Mouse (Mus musculus) stomach, embryonic 16.5 days (tissue): ENCODE measurements at regions not wholly inside any gene's neighbourhood (a gene's known extent, or its start where the extent isn't known, plus 50 kb on each side); places are given as distances from the start of the nearest gene placed in this dataset.

Experiments used
- ATAC-seq: fragments of 200-750 bp; cut with Nextera tagmentation; 2 replicates; pipeline ENCODE4 v1.8.0; 2017; ENCODE audit warnings: moderate number of reproducible peaks, moderate TSS enrichment; ENCODE audit not compliant: insufficient read depth, low FRiP score
- H3K27ac ChIP-seq: fragments of 300-500 bp; sonication (generic); 2 replicates; pipeline ENCODE4 v1.5.1; 2014; ENCODE audit warnings: low read length
- H3K27me3 ChIP-seq: fragments of 300-500 bp; sonication (generic); 2 replicates; pipeline ENCODE4 v1.6.1; 2014; ENCODE audit warnings: low read length, control low read depth, mixed read lengths; ENCODE audit not compliant: control insufficient read depth, insufficient read depth
- H3K36me3 ChIP-seq: fragments of 300-500 bp; sonication (generic); 2 replicates; pipeline ENCODE4 v1.6.1; 2014; ENCODE audit warnings: low read length; ENCODE audit not compliant: control insufficient read depth, insufficient read depth
- H3K4me1 ChIP-seq: fragments of 300-500 bp; sonication (generic); 2 replicates; pipeline ENCODE4 v1.6.1; 2014; ENCODE audit warnings: low read length, control low read depth, mixed read lengths; ENCODE audit not compliant: control insufficient read depth, insufficient read depth
- H3K4me2 ChIP-seq: fragments of 300-500 bp; sonication (generic); 2 replicates; pipeline ENCODE4 v1.6.1; 2014; ENCODE audit warnings: low read depth, low read length, mixed read lengths
- H3K4me3 ChIP-seq: fragments of 300-500 bp; sonication (generic); replicated peaks from 2 replicates; pipeline ENCODE4 v1.5.1; 2014; ENCODE audit warnings: mild to moderate bottlenecking, low read length
- H3K9ac ChIP-seq: fragments of 300-500 bp; sonication (generic); 2 replicates; pipeline ENCODE4 v1.6.1; 2014; ENCODE audit warnings: low read length
- H3K9me3 ChIP-seq: fragments of 300-500 bp; sonication (generic); replicated peaks from 2 replicates; pipeline ENCODE4 v1.6.1; 2016; ENCODE audit warnings: low read length, control low read depth; ENCODE audit not compliant: control insufficient read depth
- whole genome bisulfite sequencing: fragments of 180-500 bp; shearing (Covaris S2); extraction: QIAGEN DNeasy Blood & Tissue Kit; methylation state at CpG from one replicate; pipeline ENCODE4 v1.1.7; 2014; 5-methylcytosine and 5-hydroxymethylcytosine counted together

GRCm38 (mm10) chrX:51913247-51913646 is 59.3 kb downstream of the 1700080O16Rik start:
- Histone ChIP-seq H3K9ac (no peak overlapping the region), H3K9me3 (no peaks in the 10 kb centered on the region), H3K4me1 (no peaks in the 10 kb centered on the region), H3K4me3 (no peak overlapping the region), H3K4me2 (no peak overlapping the region), H3K36me3 (no peaks in the 10 kb centered on the region), H3K27ac (no peak overlapping the region), H3K27me3 (peaks cover 3% of the 10 kb centered on the region; the same call in 1 of the 2 replicates)
- WGBS: 11% methylated on average over 4 of the region's 4 CpGs
- 0 out of 2 replicates have a peak, but pooled peaks have one; percentile 44 for ATAC-seq

GRCm38 (mm10) chrX:51911566-51911965 is 61.0 kb downstream of the 1700080O16Rik start:
- Histone ChIP-seq H3K9ac (no peak overlapping the region), H3K36me3 (no peaks in the 10 kb centered on the region), H3K27ac (no peak overlapping the region), H3K4me3 (no peak overlapping the region), H3K4me1 (no peaks in the 10 kb centered on the region), H3K9me3 (no peaks in the 10 kb centered on the region), H3K27me3 (peaks cover 3% of the 10 kb centered on the region; the same call in 1 of the 2 replicates), H3K4me2 (no peak overlapping the region)
- 41% methylated on average over 1 of the region's 1 CpGs for WGBS
- no peak for ATAC-seq

GRCm38 (mm10) chrX:51910576-51910975 is 62.0 kb downstream of the 1700080O16Rik start:
- WGBS: 53% methylated on average over 1 of the region's 1 CpGs
- no peak overlapping the region for H3K4me2 ChIP-seq
- no peaks in the 10 kb centered on the region for H3K9me3 ChIP-seq
- ATAC-seq: no peak
- H3K36me3 ChIP-seq: no peaks in the 10 kb centered on the region
- H3K27ac ChIP-seq: no peak overlapping the region
- peaks cover 3% of the 10 kb centered on the region; the same call in 1 of the 2 replicates for H3K27me3 ChIP-seq
- no peak overlapping the region for H3K4me3 ChIP-seq
- no peaks in the 10 kb centered on the region for H3K4me1 ChIP-seq
- no peak overlapping the region for H3K9ac ChIP-seq

DNA sequence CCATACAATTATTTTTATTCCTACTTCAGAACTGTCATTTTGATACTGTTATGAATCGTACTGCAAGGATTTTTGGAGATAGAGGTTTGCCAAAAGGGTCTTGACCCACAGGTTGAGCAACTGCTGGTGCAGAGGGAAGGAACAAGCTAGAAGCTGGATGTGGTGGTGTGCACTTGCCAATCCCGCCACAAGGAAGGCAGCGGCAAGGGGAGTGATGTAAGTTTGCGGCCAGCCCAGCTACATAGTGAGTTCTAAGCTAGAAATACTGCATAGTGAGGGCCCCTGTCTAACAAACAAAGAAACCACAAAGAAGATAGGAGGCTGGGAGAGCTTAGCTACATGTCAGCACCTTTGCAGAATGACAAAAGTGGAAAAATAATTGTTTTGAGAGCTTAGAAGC is 74.1 kb downstream of the 1700080O16Rik start:
- Histone ChIP-seq H3K4me2 (no peak overlapping the region), H3K36me3 (no peaks in the 10 kb centered on the region)
- 84% methylated on average over 4 of the region's 4 CpGs for WGBS

DNA sequence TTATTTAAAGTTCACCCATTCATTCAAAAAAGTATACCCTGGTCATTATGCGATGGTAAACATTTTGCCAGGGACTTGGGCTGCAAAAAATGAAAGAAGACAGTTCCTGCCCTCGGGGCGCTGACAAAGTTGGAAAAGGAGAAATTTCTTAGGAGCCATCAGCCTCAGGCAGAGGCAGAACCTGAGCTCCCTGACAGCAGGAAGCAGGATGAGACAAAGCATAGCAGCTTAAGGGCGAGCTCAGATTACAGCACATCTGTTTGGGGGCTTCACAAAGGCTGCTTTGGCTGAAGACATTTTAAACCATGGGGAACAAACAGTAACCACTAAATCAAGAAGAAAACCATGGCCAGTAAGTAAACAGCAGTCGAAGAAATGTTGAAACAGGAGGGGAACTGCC is 75.5 kb downstream of the 1700080O16Rik start:
- H3K9ac ChIP-seq: no peak overlapping the region
- WGBS: 23% methylated on average over 5 of the region's 5 CpGs
- H3K4me2 ChIP-seq: no peak overlapping the region
- H3K4me3 ChIP-seq: no peak overlapping the region
- H3K27ac ChIP-seq: no peak overlapping the region
- H3K27me3 ChIP-seq: no peaks in the 10 kb centered on the region; the same call in 1 of the 2 replicates
- H3K36me3 ChIP-seq: no peaks in the 10 kb centered on the region
- no peaks in the 10 kb centered on the region for H3K4me1 ChIP-seq
- ATAC-seq: no peak
- no peaks in the 10 kb centered on the region for H3K9me3 ChIP-seq

More for the DNA sequence above, 74.1 kb downstream of the 1700080O16Rik start:
- Histone ChIP-seq H3K9ac (no peak overlapping the region), H3K9me3 (no peaks in the 10 kb centered on the region), H3K27me3 (no peaks in the 10 kb centered on the region; the same call in 1 of the 2 replicates), H3K4me1 (no peaks in the 10 kb centered on the region), H3K4me3 (no peak overlapping the region), H3K27ac (no peak overlapping the region)
- no peak for ATAC-seq

DNA sequence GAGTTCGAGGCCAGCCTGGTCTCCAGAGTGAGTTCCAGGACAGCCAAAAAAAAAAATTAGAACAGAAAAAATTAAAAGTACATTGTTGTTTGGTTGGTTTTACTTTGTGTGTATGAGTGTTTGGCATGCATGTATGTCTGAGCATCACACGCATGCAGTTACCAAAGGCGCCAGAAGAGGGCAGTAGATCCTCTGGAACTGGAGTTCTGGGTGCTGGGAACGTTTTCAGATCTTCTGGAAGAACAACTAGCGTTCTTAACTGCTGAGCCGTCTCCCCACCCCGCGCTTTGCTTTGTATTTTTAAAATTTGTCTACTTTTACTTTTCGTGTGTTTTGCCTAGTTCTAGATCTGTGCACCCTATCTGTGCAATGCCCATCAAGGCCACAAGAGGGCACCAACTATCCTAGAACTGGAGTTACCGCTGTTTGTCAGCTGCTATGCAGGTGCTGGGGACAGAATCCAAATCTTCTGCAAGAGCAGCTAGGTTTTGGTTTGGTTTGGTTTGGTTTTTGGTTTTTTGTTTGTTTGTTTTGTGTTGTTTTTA is 76.9 kb downstream of the 1700080O16Rik start:
- no peak overlapping the region for H3K27ac ChIP-seq
- H3K9me3 ChIP-seq: no peaks in the 10 kb centered on the region
- H3K4me2 ChIP-seq: no peak overlapping the region
- no peak overlapping the region for H3K4me3 ChIP-seq
- H3K27me3 ChIP-seq: no peaks in the 10 kb centered on the region; the same call in 1 of the 2 replicates
- no peaks in the 10 kb centered on the region for H3K36me3 ChIP-seq
- ATAC-seq: no peak
- H3K9ac ChIP-seq: no peak overlapping the region
- H3K4me1 ChIP-seq: no peaks in the 10 kb centered on the region
- WGBS: 76% methylated on average over 10 of the region's 10 CpGs

- no peaks in the 10 kb centered on the region for H3K9me3 ChIP-seq
- no peak overlapping the region for H3K9ac ChIP-seq
- WGBS: 48% methylated on average over 1 of the region's 1 CpGs
- H3K4me2 ChIP-seq: no peak overlapping the region
- H3K4me3 ChIP-seq: no peak overlapping the region
- H3K27me3 ChIP-seq: no peaks in the 10 kb centered on the region
- no peaks in the 10 kb centered on the region for H3K36me3 ChIP-seq
- no peak for ATAC-seq
- no peak overlapping the region for H3K27ac ChIP-seq
- no peaks in the 10 kb centered on the region for H3K4me1 ChIP-seq
Observed at GRCm38 (mm10) chrX:51892716-51893115, 79.9 kb downstream of the 1700080O16Rik start.

GRCm38 (mm10) chrX:51886129-51886528 is 85.1 kb upstream of the Usp26 start:
- 58% methylated on average over 5 of the region's 5 CpGs for WGBS

More at GRCm38 (mm10) chrX:51886129-51886528, 85.1 kb upstream of the Usp26 start:
- H3K4me2 ChIP-seq: no peak overlapping the region
- no peaks in the 10 kb centered on the region for H3K9me3 ChIP-seq
- no peaks in the 10 kb centered on the region for H3K4me1 ChIP-seq
- H3K36me3 ChIP-seq: no peaks in the 10 kb centered on the region
- no peak overlapping the region for H3K27ac ChIP-seq
- H3K9ac ChIP-seq: no peak overlapping the region
- no peaks in the 10 kb centered on the region for H3K27me3 ChIP-seq
- no peak for ATAC-seq
- H3K4me3 ChIP-seq: no peak overlapping the region
